7 mouse cellular contexts compared by ENCODE assay signal in the genomic region with DNA sequence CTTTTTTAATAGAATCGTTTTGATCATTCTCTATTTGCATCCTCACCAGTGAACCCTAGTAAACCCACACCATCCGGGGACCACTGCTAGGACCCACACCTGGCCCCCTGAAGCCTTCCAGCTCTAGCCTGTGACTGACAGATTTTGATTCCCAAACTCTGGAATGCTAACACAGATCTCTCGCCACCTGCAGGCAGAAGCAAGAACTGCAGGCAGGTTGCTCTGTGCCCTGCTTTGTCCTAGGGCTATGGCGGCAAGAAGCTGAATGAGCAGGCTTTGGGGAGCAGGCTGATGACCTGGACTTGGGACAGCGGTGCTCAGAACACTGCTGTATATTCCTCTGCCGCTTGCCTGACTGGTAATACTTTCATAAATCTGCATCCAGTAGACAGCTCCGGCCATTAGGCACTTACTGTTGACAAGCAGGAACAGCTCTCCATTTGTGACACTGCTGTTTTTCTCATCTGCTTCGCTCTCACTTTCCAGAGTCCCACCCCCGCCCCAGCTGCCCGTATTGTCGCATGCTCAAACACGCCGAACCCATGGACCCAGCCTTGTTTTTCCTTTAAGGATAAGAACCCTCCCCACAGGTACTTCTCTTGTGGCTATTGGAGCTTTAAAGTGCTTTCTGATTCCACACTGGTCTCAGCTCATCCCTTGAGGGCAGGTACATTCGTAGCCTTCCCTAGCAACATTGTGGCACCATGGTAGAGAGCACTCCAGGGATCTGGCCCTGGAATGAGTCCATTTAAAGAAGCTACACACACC.
A peak's percentile ranks its signal among the peaks of the same experiment; 100 is the strongest.
DNase-seq lines count a peak whose midpoint lies in the region; ATAC-seq and TF ChIP-seq lines count a peak whose summit lies in the region.

No protein-coding gene starts in this region.

- no peaks in the 10 kb centered on the region for H3K9me3 ChIP-seq in intestine, postnatal 0 days (ENCODE audit: control insufficient read depth)
- H3K9me3 ChIP-seq in midbrain, embryonic 16.5 days (replicated peaks; ENCODE audit: control insufficient read depth, low read length, poor library complexity, severe bottlenecking), result no peaks in the 10 kb centered on the region

- H3K27ac ChIP-seq in intestine, postnatal 0 days (ENCODE audit: low read depth, low read length), result no peak overlapping the region
- peak overlapping the region; percentile 87 for H3K27ac ChIP-seq in midbrain, embryonic 16.5 days (ENCODE audit: low read length)

- peak; percentile 95 for TF ChIP-seq CTCF in intestine, postnatal 0 days (IDR thresholded peaks at IDR 0.05; ENCODE audit: low read depth)

- no peak overlapping the region for H3K4me3 ChIP-seq in intestine, postnatal 0 days (ENCODE audit: low read depth, low read length)
- no peak overlapping the region for H3K4me3 ChIP-seq in midbrain, embryonic 16.5 days (ENCODE audit: low read depth, low read length)

- peak; percentile 88 to 89 for DNase-seq in adrenal gland, adult 18-20 months (ENCODE audit: low spot score in 2 of 2)
- DNase-seq in embryo, embryonic 10 days (ENCODE audit: low spot score), result peak; percentile 97
- DNase-seq in gastrocnemius, postnatal 25 days, result peak; percentile 79
- DNase-seq in left cerebral cortex, postnatal 4 days, result peak; percentile 90
- DNase-seq in spleen, postnatal 4 days (ENCODE audit: low spot score in 2 of 2), result peak; percentile 79 to 93

- H3K4me2 ChIP-seq in intestine, postnatal 0 days (replicated peaks; ENCODE audit: low read depth), result no peak overlapping the region
- H3K4me2 ChIP-seq in midbrain, embryonic 16.5 days (ENCODE audit: low read length), result peak overlapping the region; percentile 26; the same call in 1 of the 2 replicates

- intact Hi-C loops in left cerebral cortex, postnatal 4 days (cut with DNase I), result loop anchor here (5.0 kb wide), 1 partner anchor 123 kb away; no protein-coding TSS in a partner anchor

- ATAC-seq in intestine, postnatal 0 days, result no peak
- ATAC-seq in midbrain, embryonic 16.5 days, result no peak

- 26% methylated on average over 14 of the region's 14 CpGs for WGBS in intestine, postnatal 0 days
- 15% methylated on average over 14 of the region's 14 CpGs for WGBS in midbrain, embryonic 16.5 days

- no peak overlapping the region for H3K9ac ChIP-seq in intestine, postnatal 0 days (ENCODE audit: low read depth, low read length)
- peak overlapping the region; percentile 55 for H3K9ac ChIP-seq in midbrain, embryonic 16.5 days (ENCODE audit: low read depth, low read length)

- H3K4me1 ChIP-seq in intestine, postnatal 0 days (replicated peaks; ENCODE audit: control insufficient read depth, insufficient read depth, low read length), result 0 out of 2 replicates have a peak, but pooled peaks cover 10% of the 10 kb centered on the region
- peaks cover 54% of the 10 kb centered on the region for H3K4me1 ChIP-seq in midbrain, embryonic 16.5 days (ENCODE audit: control insufficient read depth, insufficient read depth, low read length)

- no peaks in the 10 kb centered on the region for H3K36me3 ChIP-seq in intestine, postnatal 0 days (ENCODE audit: control insufficient read depth, insufficient read depth)
- H3K36me3 ChIP-seq in midbrain, embryonic 16.5 days (ENCODE audit: control insufficient read depth, insufficient read depth, low read length), result no peaks in the 10 kb centered on the region

- no peaks in the 10 kb centered on the region for H3K27me3 ChIP-seq in intestine, postnatal 0 days (replicated peaks; ENCODE audit: control insufficient read depth, insufficient read depth, low read length)
- no peaks in the 10 kb centered on the region for H3K27me3 ChIP-seq in midbrain, embryonic 16.5 days (ENCODE audit: control insufficient read depth, insufficient read depth, low read depth, low read length)
